Mouse (Mus musculus) megakaryocyte progenitor cell, adult 5-6 weeks (primary cell): ENCODE results near the gene L3hypdh. TPM values are rescaled to one million over a fixed set of nuclear protein-coding genes. Genes with fewer than 3 reads are reported as not detected.

Experiments
- ATAC-seq: replicated peaks from 2 replicates; pipeline ENCODE4 v1.8.0; 2016; ENCODE audit warnings: mild to moderate bottlenecking, moderate TSS enrichment, inconsistent platforms; ENCODE audit not compliant: poor library complexity
- total RNA-seq, 2 experiments: library from RNA; stranded (forward) in 1 of 2; stranded (reverse) in 1 of 2; fragments of 157-497, 149-512 nt in 1 of 2; fragments of 200-1000 nt in 1 of 2; gene quantifications; 2 replicates each; pipeline versions ENCODE4 v1.2.3 to v1.2.4; 2015 to 2017

Gene L3hypdh
- 0.42 and 1.8 TPM in 2 replicates for total RNA-seq (2015)
- total RNA-seq (2017): 0.84 and 1.7 TPM in 2 replicates

- peak; percentile 85 for ATAC-seq
Observed at GRCm38 (mm10) chr12:72085329-72086165, at the start of gene L3hypdh, which contains the start of gene Jkamp. Gene L3hypdh, minus strand, starts transcription at chr12:72085439. Gene Jkamp, plus strand, starts transcription at chr12:72085589.

DNA sequence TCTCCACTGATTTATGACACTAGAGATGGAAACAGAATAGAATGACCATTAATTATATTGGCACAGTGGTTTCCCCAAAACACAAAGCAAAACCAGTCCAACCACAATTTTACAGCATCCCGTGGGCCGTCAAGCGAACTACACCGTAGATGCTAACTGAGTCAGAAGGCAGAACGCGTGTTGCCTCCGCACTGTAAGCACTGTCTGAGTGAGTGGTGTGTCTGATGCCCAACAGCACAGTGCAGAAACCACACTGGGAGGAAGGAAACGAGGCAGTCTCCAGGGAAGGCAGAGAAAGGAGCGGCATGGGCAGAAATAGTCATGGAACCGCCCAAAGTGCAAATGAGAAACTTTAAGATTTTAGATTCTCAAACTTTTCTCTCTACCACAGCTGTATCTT is 44.0 kb upstream of the L3hypdh start:
- ATAC-seq: no peak

DNA sequence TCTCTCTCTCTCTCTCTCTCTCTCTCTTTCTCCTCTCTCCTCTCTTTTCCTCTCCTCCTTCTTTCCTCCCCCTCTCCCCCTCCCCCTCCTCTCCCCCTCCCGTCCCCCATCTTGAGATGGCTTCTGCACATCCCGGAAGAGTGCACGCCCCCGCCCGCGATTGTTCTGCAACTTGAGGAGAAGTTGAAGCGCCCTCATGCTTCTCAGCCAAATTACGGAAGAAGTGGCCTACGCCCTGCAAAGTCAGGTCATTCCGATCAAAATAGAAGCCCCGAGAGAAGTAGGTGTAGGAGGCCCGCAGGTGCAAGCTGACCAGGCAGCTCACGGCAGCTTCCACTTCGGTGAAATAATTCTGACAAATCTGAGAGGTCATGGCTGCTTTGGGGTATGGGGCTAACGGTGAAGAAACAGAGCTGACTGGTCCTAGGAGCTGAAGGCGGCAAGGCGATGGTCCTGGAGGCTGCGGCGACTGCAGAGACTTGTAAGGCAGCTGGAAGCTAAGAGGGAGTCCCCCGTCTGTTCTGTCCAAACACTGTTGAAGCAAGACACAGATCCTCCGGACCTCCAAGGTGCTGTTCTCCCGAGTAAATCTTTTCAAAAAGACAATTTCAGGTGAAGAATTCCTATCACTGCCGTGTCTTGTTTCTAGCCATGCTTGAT is 30.6 kb upstream of the L3hypdh start:
- ATAC-seq: no peak

DNA sequence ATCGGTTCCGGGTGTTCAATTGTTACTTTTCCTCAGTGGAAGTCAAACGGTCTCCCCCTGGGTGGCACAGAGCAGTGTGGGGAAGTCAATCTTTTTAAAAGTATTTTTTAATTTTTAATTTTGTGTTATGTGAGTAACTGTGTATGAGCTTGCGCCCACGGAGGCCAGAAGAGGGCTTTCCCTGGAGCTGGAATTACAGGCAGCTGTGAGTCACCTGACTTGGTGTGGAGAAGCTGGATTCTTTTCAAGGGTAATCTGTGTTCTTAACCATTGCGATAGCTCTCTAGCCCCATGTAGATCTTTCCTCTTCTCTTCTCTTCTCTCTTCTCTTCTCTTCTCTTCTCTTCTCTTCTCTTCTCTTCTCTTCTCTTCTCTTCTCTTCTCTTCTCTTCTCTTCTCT is 29.9 kb upstream of the L3hypdh start:
- no peak for ATAC-seq

GRCm38 (mm10) chr12:72104525-72105281 is 19.5 kb upstream of the L3hypdh start:
- peak; percentile 97 for ATAC-seq

DNA sequence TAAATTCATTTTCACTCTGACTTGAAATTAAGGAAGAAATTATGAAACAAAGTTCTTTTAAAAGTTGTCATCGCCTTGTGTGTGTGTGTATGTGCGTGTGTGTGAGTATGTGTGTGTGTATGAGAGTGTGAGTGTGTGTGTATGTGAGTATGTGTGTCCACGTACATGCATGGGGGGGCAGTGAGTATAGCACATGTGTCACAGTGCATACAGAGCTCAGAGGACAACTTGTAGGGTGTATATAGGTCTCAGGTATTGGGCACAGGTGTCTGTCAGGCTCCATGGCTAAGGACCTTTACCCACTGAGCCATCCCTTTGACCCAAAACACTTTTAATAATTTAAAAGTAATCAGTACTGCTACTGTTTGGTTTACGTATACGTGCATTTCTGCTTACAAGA is 18.8 kb upstream of the L3hypdh start:
- no peak for ATAC-seq

GRCm38 (mm10) chr12:72102776-72103175 is 17.5 kb upstream of the L3hypdh start:
- no peak for ATAC-seq

DNA sequence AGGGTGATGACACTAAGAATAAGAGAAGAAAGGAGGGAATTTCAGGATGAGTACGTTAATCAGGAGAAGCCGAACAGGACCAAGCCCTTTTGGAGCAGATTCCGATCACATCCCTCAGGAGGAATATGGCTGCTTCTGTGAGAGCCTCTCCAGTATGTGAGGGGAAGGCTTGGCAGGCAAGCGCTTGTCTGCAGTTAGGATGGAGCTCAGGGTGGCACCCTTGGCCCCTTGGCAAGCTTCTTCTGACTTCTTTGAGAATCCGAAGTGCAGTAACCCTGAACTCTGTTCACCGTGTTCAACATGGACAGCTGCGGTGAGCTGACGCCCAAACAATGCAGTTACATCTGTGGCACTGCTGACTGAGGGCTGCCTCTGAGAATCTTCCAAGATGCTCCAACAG is 11.7 kb upstream of the L3hypdh start:
- no peak for ATAC-seq

DNA sequence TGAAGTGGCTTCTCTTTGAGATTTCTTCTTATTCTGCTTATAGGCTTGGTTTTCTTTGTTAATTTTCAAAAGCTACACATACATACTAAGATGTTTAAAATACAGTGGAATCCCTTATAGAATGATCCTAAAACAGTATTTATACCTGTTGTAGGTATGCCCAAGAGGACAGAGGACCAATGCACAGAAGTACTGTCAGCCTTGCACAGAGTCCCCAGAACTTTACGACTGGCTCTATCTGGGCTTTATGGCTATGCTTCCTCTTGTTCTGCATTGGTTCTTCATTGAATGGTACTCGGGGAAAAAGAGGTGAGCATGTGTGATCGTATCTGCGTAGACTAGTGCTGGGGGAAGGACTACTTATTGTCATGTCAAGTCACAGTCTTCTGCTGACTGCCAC is 4.6 kb upstream of the L3hypdh start:
- ATAC-seq: no peak

DNA sequence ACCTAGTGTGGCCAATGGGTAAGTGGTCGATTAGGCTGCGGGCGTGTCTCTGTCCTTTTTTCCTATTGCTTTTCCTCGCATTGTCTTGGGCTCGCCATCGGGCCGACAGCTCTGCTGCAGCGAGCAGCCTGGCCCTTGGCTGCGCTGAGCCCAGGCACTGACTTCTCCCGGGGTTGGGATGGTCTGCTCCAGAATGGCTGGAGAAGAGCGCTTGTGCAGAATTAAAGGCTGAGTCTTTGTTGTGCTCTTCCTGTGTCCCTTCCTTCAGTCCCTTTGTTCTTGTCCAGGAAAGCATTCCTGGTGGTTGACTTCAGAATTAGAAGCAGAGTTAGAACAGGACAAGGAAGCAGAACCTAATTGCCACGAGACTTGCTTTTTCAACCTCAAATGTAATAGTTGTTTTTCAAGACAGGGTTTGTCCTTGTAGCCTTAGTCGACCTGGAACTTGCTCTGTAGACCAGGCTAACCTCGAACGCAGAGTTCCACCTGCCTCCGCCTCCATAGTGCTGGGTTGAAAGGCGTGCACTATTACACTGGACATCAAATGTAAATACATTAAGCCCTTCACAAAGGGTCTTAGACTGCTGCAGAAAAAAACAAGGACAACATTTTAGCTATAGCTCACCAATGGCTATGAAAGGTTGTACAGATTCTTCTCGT is 1.1 kb upstream of the L3hypdh start:
- ATAC-seq: no peak

- peak; percentile 9 for ATAC-seq
Observed at GRCm38 (mm10) chr12:72085024-72085328, 263 bp downstream of the L3hypdh start.

GRCm38 (mm10) chr12:72084261-72085023 is 797 bp downstream of the L3hypdh start:
- ATAC-seq: peak; percentile 3

GRCm38 (mm10) chr12:72083265-72083664 is 2.0 kb downstream of the L3hypdh start:
- no peak for ATAC-seq

DNA sequence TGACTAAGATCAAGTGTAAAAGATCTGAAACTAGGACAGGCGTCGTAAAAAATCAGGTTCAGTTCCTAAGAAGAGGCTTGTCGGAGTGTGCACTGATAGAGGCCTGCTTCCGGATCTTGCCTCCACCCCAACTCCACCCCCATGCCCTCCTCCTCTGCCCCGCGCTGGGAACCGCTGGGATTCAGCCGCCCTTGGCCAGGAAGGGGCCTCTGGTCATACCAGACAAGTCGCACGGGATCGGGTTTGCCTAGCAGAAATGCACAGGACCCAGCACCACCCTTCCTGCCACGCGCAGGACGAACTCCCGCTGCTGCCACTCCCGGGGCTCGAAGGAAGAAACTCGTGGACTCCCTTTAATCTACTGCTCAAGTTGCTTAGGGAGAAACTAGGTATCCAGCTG is 2.9 kb downstream of the L3hypdh start:
- ATAC-seq: no peak

- ATAC-seq: no peak
Observed at GRCm38 (mm10) chr12:72081961-72082360, 3.3 kb downstream of the L3hypdh start.

DNA sequence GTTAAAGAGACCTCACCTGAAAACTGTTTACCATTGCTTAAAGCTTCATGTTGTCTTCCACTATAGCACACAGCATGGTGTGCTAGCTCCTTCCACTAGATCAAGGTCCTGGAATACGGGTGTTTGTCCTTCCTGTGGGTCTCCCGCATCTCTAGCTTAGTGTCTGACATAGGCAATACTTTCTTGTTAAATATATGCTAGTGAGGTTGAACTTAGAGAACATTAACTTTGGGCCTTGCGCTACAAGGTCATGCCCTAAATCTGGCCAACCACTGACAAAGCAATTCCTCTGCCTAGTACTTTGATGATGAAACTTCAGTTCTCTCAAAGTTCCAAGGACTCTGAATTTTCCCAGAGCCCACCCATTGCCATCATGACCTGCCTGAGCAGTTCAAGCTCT is 7.0 kb downstream of the L3hypdh start:
- ATAC-seq: no peak

GRCm38 (mm10) chr12:72070327-72071269 is 14.6 kb downstream of the L3hypdh start, which contains the start of gene Gpr135:
Gene Gpr135, minus strand, starts transcription at chr12:72071125.
- peak; percentile 96 for ATAC-seq

DNA sequence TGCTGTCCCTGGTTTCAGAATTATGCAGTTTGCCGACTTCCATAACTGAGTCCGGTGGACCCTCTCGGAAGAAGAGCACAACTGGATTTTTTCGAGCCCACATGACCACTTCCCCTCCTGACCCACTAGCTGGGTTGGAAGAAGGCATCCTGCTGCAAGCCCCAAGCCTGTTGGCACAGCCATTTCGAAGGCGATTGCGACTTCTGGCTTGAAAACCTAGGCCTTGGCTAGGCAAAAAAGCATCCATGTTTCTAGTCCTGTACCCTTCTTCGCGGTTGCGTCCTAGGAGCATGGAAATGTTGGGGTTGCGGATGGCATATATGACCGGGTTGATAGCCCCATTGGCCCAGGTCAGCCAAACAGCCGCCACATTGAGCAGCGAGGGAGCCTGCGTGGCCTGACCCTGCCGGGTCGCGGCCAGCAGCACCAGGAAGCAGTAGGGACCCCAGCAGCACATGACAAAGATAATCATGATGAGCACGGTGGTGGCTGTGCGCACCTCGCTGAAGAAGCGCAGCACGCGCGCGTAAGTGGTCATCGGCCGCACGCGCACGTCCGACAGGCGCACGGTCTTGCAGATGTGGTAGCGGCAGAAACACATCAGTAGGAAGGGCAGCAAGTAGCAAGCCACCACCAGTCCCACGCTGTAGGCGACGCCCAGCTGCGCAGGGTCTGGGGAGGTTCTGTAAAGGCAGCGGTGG is 15.5 kb downstream of the L3hypdh start:
- peak; percentile 36; the same call in 1 of the 2 replicates for ATAC-seq

DNA sequence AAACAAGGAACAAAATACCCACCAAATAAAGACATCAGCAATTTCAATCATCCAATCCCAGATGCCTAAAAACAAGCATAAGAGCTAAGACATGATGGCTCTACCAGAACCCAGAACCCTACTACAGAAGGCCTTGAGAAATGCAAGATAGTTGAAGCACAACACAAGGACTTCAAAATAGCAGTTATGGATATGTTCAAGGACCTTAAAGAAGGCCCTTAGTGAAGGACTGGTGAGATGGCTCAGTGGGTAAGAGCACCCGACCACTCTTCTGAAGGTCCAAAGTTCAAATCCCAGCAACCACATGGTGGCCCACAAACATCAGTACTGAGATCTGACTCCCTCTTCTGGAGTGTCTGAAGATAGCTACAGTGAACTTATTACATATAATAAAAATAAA is 27.5 kb downstream of the L3hypdh start:
- ATAC-seq: no peak
